Mouse (Mus musculus) intestine, embryonic 16.5 days (tissue): ENCODE measurements around the gene Ldlrad1. TPM values are rescaled to one million over a fixed set of nuclear protein-coding genes. Genes with fewer than 3 reads are reported as not detected.

ENCODE experiments used
- ATAC-seq: fragments of 200-750 bp; cut with Nextera tagmentation; 2 replicates; pipeline ENCODE4 v1.8.0; 2017; ENCODE audit warnings: moderate TSS enrichment, moderate library complexity
- H3K27ac ChIP-seq: fragments of 300-500 bp; sonication (generic); 2 replicates; pipeline ENCODE4 v1.5.1; 2014; ENCODE audit warnings: mild to moderate bottlenecking, low read length
- H3K27me3 ChIP-seq: fragments of 300-500 bp; sonication (generic); replicated peaks from 2 replicates; pipeline ENCODE4 v1.6.1; 2014; ENCODE audit warnings: low read length, control low read depth, mixed read lengths; ENCODE audit not compliant: control insufficient read depth, insufficient read depth
- H3K36me3 ChIP-seq: fragments of 300-500 bp; sonication (generic); 2 replicates; pipeline ENCODE4 v1.6.1; 2014; ENCODE audit warnings: low read length, control low read depth; ENCODE audit not compliant: control insufficient read depth, insufficient read depth
- H3K4me1 ChIP-seq: fragments of 300-500 bp; sonication (generic); 2 replicates; pipeline ENCODE4 v1.6.1; 2014; ENCODE audit warnings: low read length, control low read depth, mixed read lengths; ENCODE audit not compliant: control insufficient read depth, insufficient read depth
- H3K4me2 ChIP-seq: fragments of 300-500 bp; sonication (generic); 2 replicates; pipeline ENCODE4 v1.6.1; 2014; ENCODE audit warnings: low read depth, low read length, control low read depth
- H3K4me3 ChIP-seq: fragments of 300-500 bp; sonication (generic); 2 replicates; pipeline ENCODE4 v1.5.1; 2014; ENCODE audit warnings: mild to moderate bottlenecking, low read length
- H3K9ac ChIP-seq: fragments of 300-500 bp; sonication (generic); 2 replicates; pipeline ENCODE4 v1.6.1; 2014; ENCODE audit warnings: low read depth, low read length
- H3K9me3 ChIP-seq: fragments of 300-500 bp; sonication (generic); 2 replicates; pipeline ENCODE4 v1.6.1; 2016; ENCODE audit warnings: low read length, control low read depth; ENCODE audit not compliant: control insufficient read depth
- WGBS: fragments of 180-500 bp; shearing (Covaris S2); extraction: QIAGEN DNeasy Blood & Tissue Kit; methylation state at CpG from one replicate; pipeline ENCODE4 v1.1.7; 2014; 5-methylcytosine and 5-hydroxymethylcytosine counted together
- polyA plus RNA-seq: library from polyadenylated mRNA; unstranded; fragments of >200 nt; fragmentation: Nextera tagmentation; extraction: Ambion mirVana; gene quantifications from 2 replicates; pipeline ENCODE4 v1.2.1, GENCODE M21; 2015

Gene Ldlrad1
- polyA plus RNA-seq: not detected in 2 replicates

GRCm38 (mm10) chr4:107208880-107209279, at the start of gene Ldlrad1:
Ldlrad1 (plus strand) TSS chr4:107209180.
- no peak for ATAC-seq
- Histone ChIP-seq H3K9me3 (no peaks in the 10 kb centered on the region), H3K36me3 (no peaks in the 10 kb centered on the region), H3K27me3 (no peaks in the 10 kb centered on the region), H3K4me1 (peaks cover 9% of the 10 kb centered on the region; the same call in 1 of the 2 replicates), H3K4me3 (no peak within 1 kb of the TSS), H3K27ac (no peak within 1 kb of the TSS), H3K4me2 (no peak within 1 kb of the TSS), H3K9ac (no peak within 1 kb of the TSS)
- 88% methylated on average over 3 of the region's 3 CpGs for WGBS

GRCm38 (mm10) chr4:107160181-107160580, 48.8 kb upstream of the Ldlrad1 start:
- 90% methylated on average over 8 of the region's 8 CpGs for WGBS
- Histone ChIP-seq H3K4me3 (no peak overlapping the region), H3K4me1 (no peaks in the 10 kb centered on the region), H3K27me3 (no peaks in the 10 kb centered on the region), H3K9me3 (no peaks in the 10 kb centered on the region), H3K36me3 (0 out of 2 replicates have a peak, but pooled peaks cover 3% of the 10 kb centered on the region), H3K9ac (no peak overlapping the region), H3K27ac (no peak overlapping the region), H3K4me2 (no peak overlapping the region)
- ATAC-seq: no peak

- Histone ChIP-seq H3K27ac (0 out of 2 replicates have a peak overlapping the region, but pooled peaks have one; percentile 40), H3K27me3 (no peaks in the 10 kb centered on the region), H3K9me3 (no peaks in the 10 kb centered on the region), H3K36me3 (0 out of 2 replicates have a peak, but pooled peaks cover 3% of the 10 kb centered on the region), H3K4me2 (no peak overlapping the region), H3K4me1 (no peaks in the 10 kb centered on the region), H3K4me3 (no peak overlapping the region), H3K9ac (0 out of 2 replicates have a peak overlapping the region, but pooled peaks have one; percentile 37)
- no peak for ATAC-seq
- WGBS: 77% methylated on average over 10 of the region's 10 CpGs
Observed at GRCm38 (mm10) chr4:107163341-107163740, 45.6 kb upstream of the Ldlrad1 start.

GRCm38 (mm10) chr4:107163756-107164587, 45.0 kb upstream of the Ldlrad1 start:
- no peak overlapping the region for H3K4me2 ChIP-seq
- no peaks in the 10 kb centered on the region for H3K4me1 ChIP-seq
- no peaks in the 10 kb centered on the region for H3K27me3 ChIP-seq
- ATAC-seq: peak; percentile 62; the same call in 1 of the 2 replicates
- H3K27ac ChIP-seq: no peak overlapping the region
- 42% methylated on average over 9 of the region's 9 CpGs for WGBS
- H3K36me3 ChIP-seq: 0 out of 2 replicates have a peak, but pooled peaks cover 3% of the 10 kb centered on the region
- no peak overlapping the region for H3K4me3 ChIP-seq
- 0 out of 2 replicates have a peak overlapping the region, but pooled peaks have one; percentile 37 for H3K9ac ChIP-seq
- H3K9me3 ChIP-seq: no peaks in the 10 kb centered on the region

GRCm38 (mm10) chr4:107166700-107167099, 42.3 kb upstream of the Ldlrad1 start:
- no peak overlapping the region for H3K27ac ChIP-seq
- H3K27me3 ChIP-seq: no peaks in the 10 kb centered on the region
- no peaks in the 10 kb centered on the region for H3K9me3 ChIP-seq
- no peak for ATAC-seq
- H3K36me3 ChIP-seq: 0 out of 2 replicates have a peak, but pooled peaks cover 3% of the 10 kb centered on the region
- no peak overlapping the region for H3K9ac ChIP-seq
- H3K4me3 ChIP-seq: no peak overlapping the region
- H3K4me2 ChIP-seq: no peak overlapping the region
- 59% methylated on average over 5 of the region's 5 CpGs for WGBS
- no peaks in the 10 kb centered on the region for H3K4me1 ChIP-seq

GRCm38 (mm10) chr4:107167798-107168197, 41.2 kb upstream of the Ldlrad1 start:
- H3K4me3 ChIP-seq: no peak overlapping the region
- H3K27ac ChIP-seq: no peak overlapping the region
- 0 out of 2 replicates have a peak, but pooled peaks cover 3% of the 10 kb centered on the region for H3K36me3 ChIP-seq
- no peak overlapping the region for H3K4me2 ChIP-seq
- no peak for ATAC-seq
- WGBS: 85% methylated on average over 5 of the region's 5 CpGs
- H3K9ac ChIP-seq: no peak overlapping the region
- H3K27me3 ChIP-seq: no peaks in the 10 kb centered on the region
- no peaks in the 10 kb centered on the region for H3K9me3 ChIP-seq
- H3K4me1 ChIP-seq: no peaks in the 10 kb centered on the region

GRCm38 (mm10) chr4:107177506-107177905, 31.5 kb upstream of the Ldlrad1 start:
- Histone ChIP-seq H3K36me3 (no peaks in the 10 kb centered on the region), H3K4me3 (peak overlapping the region; percentile 99), H3K9me3 (no peaks in the 10 kb centered on the region), H3K9ac (peak overlapping the region; percentile 94), H3K4me1 (peaks cover 24% of the 10 kb centered on the region), H3K27me3 (no peaks in the 10 kb centered on the region), H3K27ac (peak overlapping the region; percentile 100), H3K4me2 (peak overlapping the region; percentile 77)
- no peak for ATAC-seq
- 27% methylated on average over 11 of the region's 11 CpGs for WGBS

GRCm38 (mm10) chr4:107178182-107178829, 30.7 kb upstream of the Ldlrad1 start, which contains the start of gene Tmem59:
Tmem59 (plus strand) TSS chr4:107178399.
- WGBS: under 1% methylated on average over 49 of the region's 49 CpGs
- peak within 1 kb of the TSS; percentile 99 for H3K4me3 ChIP-seq
- H3K27me3 ChIP-seq: no peaks in the 10 kb centered on the region
- H3K4me1 ChIP-seq: peaks cover 30% of the 10 kb centered on the region
- peak within 1 kb of the TSS; percentile 94 for H3K9ac ChIP-seq
- peak; percentile 95 for ATAC-seq
- H3K27ac ChIP-seq: peak within 1 kb of the TSS; percentile 100
- peak within 1 kb of the TSS; percentile 77 for H3K4me2 ChIP-seq
- H3K9me3 ChIP-seq: no peaks in the 10 kb centered on the region
- no peaks in the 10 kb centered on the region for H3K36me3 ChIP-seq

GRCm38 (mm10) chr4:107178830-107179490, 30.0 kb upstream of the Ldlrad1 start, which contains the start of gene Tceanc2:
Tceanc2 (minus strand) TSS chr4:107179116.
- Histone ChIP-seq H3K4me3 (peak within 1 kb of the TSS; percentile 99), H3K36me3 (no peaks in the 10 kb centered on the region), H3K27ac (peak within 1 kb of the TSS; percentile 100), H3K9me3 (no peaks in the 10 kb centered on the region), H3K4me2 (peak within 1 kb of the TSS; percentile 77), H3K4me1 (peaks cover 30% of the 10 kb centered on the region), H3K9ac (peak within 1 kb of the TSS; percentile 94), H3K27me3 (no peaks in the 10 kb centered on the region)
- under 1% methylated on average over 47 of the region's 47 CpGs for WGBS
- peak; percentile 24 for ATAC-seq
